Mouse (Mus musculus) kidney, postnatal 4 days (tissue): ENCODE data around the gene Pdzd9.
A peak's percentile ranks its signal among the peaks of the same experiment; 100 is the strongest.

Experiments used
- DNase-seq, 2 experiments: peaks; one replicate each; pipeline ENCODE4 v3.0.0; 2021; ENCODE audit warnings: mixed read lengths in 2 of 2

Pdzd9 gene

GRCm38 (mm10) chr7:120635362-120635781, 34.8 kb downstream of the Pdzd9 start:
- no peak for DNase-seq

DNA sequence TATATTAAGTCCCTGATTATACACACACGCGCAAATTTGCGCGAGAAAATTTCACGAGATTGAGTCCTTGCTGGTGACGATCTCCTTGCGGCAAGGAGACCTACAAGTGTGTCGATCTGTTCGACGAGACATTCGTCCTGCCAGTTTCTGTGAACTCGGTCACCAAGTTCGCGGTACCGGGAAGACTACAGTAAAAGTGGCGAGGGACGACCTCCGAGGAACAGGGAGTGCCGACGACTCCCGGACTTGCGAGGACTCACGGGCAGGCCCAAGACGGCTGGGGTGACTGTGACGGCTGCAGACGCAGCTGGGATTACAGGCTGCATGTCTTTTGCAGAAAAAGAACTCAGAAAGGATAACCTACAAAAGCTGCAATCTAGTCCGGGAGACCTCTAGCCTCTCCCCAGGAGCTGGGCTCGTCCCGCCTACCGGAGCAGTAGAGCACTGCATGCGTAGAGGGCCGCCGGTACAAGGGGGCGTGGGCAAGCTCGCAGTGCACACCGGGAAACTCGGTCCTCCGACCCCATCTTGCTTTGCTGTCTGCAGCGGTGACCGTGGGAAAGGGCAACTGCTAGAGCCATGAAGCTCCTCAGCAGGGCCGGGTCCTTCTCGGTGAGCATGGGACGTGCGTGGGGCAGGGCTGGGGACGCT, 35.3 kb downstream of the Pdzd9 start, which contains the start of gene Uqcrc2:
Uqcrc2 (plus strand) TSS at position 466 of the 651 bp plus-strand sequence.
- peak; percentile 91 to 94 for DNase-seq

DNA sequence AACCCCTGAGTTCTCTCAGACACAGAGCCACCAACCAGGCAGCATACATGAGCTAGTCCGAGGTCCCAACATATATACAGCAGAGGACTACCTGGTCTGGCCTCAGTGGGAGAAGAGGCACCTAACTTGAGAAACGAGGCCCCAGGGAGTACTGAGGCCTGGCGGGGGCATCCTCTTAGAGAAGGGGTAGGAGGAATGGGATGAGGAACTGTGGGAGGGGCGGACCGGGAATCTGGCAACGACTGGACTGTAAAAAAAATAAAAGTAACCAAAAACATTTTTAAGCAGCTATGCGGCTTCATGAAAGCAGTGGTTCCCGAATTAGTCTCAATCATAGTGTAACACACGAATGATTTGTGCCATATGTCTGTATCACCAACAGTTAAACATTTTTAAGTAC, 35.8 kb downstream of the Pdzd9 start:
- peak; percentile 13 to 41 for DNase-seq

DNA sequence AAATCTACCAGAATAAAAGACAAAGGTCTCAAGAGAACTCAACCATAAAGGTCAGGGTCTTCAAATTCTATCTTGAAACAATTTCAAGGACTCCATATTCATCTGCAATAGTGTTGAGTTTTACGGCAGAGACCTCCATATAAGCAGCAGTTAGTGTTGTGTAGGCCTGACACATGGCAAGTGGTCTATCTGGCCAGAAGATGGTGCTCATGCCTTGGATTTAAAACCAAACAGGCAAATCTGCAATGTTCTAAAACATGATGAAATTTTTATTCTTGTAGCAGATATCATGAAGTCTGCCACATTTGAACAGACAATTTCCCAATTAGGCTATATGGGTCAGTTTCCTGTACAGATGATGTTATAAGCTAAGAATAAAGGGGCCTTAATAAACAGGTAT, 37.6 kb downstream of the Pdzd9 start:
- DNase-seq = peak; percentile 15 to 16

DNA sequence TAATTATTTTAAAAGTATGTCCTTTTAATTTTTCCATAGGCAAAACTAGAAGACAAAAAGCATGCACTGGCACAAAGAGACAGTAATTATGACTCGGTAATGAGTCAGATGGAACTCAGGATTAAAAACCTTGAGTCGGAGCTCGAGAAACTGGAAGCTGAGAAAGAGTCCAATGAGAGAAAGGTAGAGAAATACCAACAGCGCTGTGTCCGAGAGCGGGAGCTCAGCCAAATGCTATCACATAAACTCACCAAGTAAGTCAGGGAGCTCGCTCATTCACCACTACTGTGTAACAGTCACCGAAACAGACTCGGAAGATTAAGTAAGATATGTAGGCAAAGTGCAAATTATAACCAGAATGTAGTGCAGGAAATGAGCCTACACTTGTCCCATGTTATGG, 49.3 kb downstream of the Pdzd9 start:
- no peak for DNase-seq

DNA sequence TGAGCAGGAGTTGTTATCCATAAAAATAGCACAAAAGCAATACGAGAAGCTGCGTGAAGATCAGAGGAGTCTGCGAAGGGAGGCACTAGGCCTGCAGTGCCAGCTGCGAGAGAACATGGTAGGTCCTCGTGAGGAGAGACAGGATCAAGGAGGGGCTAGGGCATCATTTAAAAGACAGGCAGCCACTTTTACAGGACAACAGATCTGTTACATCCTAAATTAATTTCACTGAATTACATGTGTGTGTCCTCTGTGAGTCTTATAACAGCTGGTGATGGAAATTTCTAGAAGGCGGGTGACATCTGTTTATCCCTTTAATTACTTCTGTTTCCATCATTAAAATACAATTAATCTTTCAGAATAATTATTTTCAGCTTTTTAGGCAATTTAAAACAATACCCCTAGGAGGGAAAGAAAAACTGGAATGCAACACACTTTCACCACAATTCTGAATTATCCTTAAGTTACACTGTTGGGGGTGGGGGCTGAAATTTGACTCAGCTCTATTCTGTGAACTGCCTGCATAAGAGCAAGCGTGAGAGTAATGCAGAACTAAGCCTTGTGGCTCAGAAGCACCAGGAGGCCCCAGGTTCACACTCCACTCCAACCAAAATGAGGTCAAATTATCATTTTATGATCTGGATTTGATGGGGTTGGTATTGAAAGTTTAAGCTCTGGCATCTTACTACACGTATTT, 49.9 kb downstream of the Pdzd9 start:
- DNase-seq = no peak
